Mouse (Mus musculus): ENCODE results near the gene Sun2.

- no peak for TF ChIP-seq CTCF (IDR thresholded peaks at IDR 0.05; ENCODE audit: borderline replicate concordance, insufficient read depth, low read depth, low read length)
- TF ChIP-seq POLR2A (IDR thresholded peaks at IDR 0.05; ENCODE audit: borderline replicate concordance, insufficient read depth, low read length): no peak
Measured at GRCm38 (mm10) chr15:79750266-79750665, 7.9 kb upstream of the Sun2 start.
